Mouse (Mus musculus): ENCODE data around the gene Pilrb2. TPM values are rescaled to one million over a fixed set of nuclear protein-coding genes. Genes with fewer than 3 reads are reported as not detected.
A peak's percentile ranks its signal among the peaks of the same experiment; 100 is the strongest.
"Not testable (repeated sequence)": the region's sequence is repeated elsewhere in the genome, so short reads cannot be mapped to it uniquely, and the experiment has no call there.

The Pilrb2 gene
- polyA plus RNA-seq, 1 experiment from 2014 or later, result not detected

DNA sequence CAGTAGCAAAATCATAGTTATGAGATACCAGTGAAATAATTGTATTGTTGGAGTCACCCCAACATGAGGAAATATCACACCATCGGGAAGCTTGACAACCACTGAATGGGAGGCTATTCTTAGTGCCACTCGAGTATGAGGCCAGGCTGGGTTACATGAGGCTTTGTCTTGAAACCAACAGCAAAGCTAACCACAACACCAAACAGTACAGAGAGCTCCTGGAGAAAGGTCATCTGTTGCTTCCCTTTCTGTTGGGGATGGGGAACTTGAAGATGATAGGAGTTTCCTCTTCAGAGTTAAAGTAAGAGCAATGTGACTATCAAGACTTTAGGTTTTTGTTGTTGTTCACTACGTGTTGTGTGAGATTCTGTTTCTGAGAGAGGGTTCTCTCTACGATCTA is 11.3 kb upstream of the Pilrb2 start:
- DNase-seq (ENCODE audit: low spot score) (no peak), ATAC-seq (no peak)
- H3K27me3 ChIP-seq (replicated peaks; ENCODE audit: control insufficient read depth, insufficient read depth, low read length), result no peaks in the 10 kb centered on the region
- no peaks in the 10 kb centered on the region for H3K4me1 ChIP-seq (ENCODE audit: control insufficient read depth, insufficient read depth, low read length)
- WGBS, result 83% methylated on average over 4 of the region's 4 CpGs
- H3K9ac ChIP-seq (ENCODE audit: low read length), result no peak overlapping the region
- H3K36me3 ChIP-seq (ENCODE audit: control insufficient read depth, insufficient read depth, low read length), result no peaks in the 10 kb centered on the region
- no peak overlapping the region for H3K4me3 ChIP-seq (ENCODE audit: low read depth, low read length)
- H3K4me2 ChIP-seq (ENCODE audit: low read length), result no peak overlapping the region
- no peak overlapping the region for H3K27ac ChIP-seq (ENCODE audit: low read depth, low read length)
- H3K9me3 ChIP-seq (replicated peaks; ENCODE audit: control insufficient read depth, low read length), result no peaks in the 10 kb centered on the region

DNA sequence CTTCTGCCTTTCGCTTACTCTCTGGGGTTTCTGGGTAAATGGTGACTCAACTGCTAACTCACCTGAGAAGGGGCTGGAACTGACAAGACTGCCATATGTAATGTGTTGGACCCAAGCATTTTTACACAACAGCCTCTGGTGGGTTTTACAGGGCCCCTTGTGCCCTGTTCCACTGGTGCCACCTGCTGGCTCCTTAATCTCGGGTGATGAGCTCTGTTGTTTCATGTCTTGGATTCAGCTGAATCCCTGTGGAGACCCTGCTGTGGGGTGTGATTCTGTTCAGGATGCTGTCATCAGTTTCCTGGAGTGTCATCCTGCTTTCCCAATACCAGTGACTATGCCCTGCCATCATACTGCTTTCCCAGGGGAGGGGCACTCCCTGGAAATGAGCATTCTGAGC is 6.2 kb upstream of the Pilrb2 start:
- DNase-seq (ENCODE audit: low spot score), result peak; percentile 10
- ATAC-seq, result no peak
- no peaks in the 10 kb centered on the region for H3K9me3 ChIP-seq (replicated peaks; ENCODE audit: control insufficient read depth, low read length)

DNA sequence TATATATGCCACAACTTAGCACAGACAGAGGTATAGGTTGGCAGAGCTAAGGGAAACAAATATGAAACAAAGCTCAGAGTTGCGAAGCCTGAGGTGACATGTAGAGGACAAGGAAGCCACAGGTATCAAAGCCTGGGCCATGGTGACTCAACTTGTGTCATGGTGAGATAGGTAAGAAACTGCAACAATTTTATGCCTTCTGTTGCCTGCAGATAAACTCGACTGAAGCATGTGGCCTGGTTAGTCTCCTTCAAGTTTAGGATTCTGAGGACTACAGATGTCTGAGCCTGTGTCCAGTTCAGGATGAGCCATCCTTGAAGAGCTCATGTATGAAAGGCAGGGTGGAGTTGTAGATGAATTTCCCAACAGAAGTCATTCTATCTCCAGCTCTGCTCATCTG is 3.4 kb upstream of the Pilrb2 start:
- Histone ChIP-seq H3K4me3 (ENCODE audit: low read depth, low read length) (no peak overlapping the region), H3K9me3 (replicated peaks; ENCODE audit: control insufficient read depth, low read length) (no peaks in the 10 kb centered on the region), H3K27me3 (replicated peaks; ENCODE audit: control insufficient read depth, insufficient read depth, low read length) (no peaks in the 10 kb centered on the region), H3K27ac (ENCODE audit: low read depth, low read length) (no peak overlapping the region), H3K9ac (ENCODE audit: low read length) (no peak overlapping the region), H3K4me1 (ENCODE audit: control insufficient read depth, insufficient read depth, low read length) (no peaks in the 10 kb centered on the region), H3K36me3 (ENCODE audit: control insufficient read depth, insufficient read depth, low read length) (no peaks in the 10 kb centered on the region), H3K4me2 (ENCODE audit: low read length) (no peak overlapping the region)
- 86% methylated on average over 2 of the region's 2 CpGs for WGBS
- DNase-seq (ENCODE audit: low spot score), result no peak
- ATAC-seq, result no peak

More for the DNA sequence above, 6.2 kb upstream of the Pilrb2 start:
- Histone ChIP-seq H3K9ac (ENCODE audit: low read length) (no peak overlapping the region), H3K36me3 (ENCODE audit: control insufficient read depth, insufficient read depth, low read length) (no peaks in the 10 kb centered on the region), H3K4me3 (ENCODE audit: low read depth, low read length) (no peak overlapping the region), H3K4me2 (ENCODE audit: low read length) (no peak overlapping the region), H3K27ac (ENCODE audit: low read depth, low read length) (no peak overlapping the region), H3K27me3 (replicated peaks; ENCODE audit: control insufficient read depth, insufficient read depth, low read length) (no peaks in the 10 kb centered on the region), H3K4me1 (ENCODE audit: control insufficient read depth, insufficient read depth, low read length) (no peaks in the 10 kb centered on the region)
- 59% methylated on average over 2 of the region's 2 CpGs for WGBS

DNA sequence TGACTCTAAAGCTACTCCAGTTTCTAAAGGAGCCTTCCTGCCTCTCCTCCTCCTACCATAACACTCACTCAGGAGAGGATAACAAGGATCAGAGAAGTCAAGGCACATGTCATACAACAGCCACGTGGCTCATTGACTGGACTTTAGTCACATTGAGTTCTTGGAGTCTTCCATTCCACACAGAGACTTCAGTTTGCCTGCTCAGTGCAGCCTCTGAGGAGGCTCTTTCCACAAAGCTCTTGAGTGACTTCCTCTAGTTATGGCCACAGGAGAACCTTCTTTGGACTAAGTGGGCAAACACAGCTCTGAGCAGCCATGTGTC is 727 bp upstream of the Pilrb2 start:
- DNase-seq (ENCODE audit: low spot score); H3K36me3 ChIP-seq (ENCODE audit: control insufficient read depth, insufficient read depth, low read length); H3K4me2 ChIP-seq (ENCODE audit: low read length); H3K4me1 ChIP-seq (ENCODE audit: control insufficient read depth, insufficient read depth, low read length); H3K9ac ChIP-seq (ENCODE audit: low read length); H3K9me3 ChIP-seq (replicated peaks; ENCODE audit: control insufficient read depth, low read length); ATAC-seq; H3K27ac ChIP-seq (ENCODE audit: low read depth, low read length); H3K4me3 ChIP-seq (ENCODE audit: low read depth, low read length); H3K27me3 ChIP-seq (replicated peaks; ENCODE audit: control insufficient read depth, insufficient read depth, low read length): not testable (repeated sequence)
- 24% methylated on average over 1 of the region's 1 CpGs for WGBS

DNA sequence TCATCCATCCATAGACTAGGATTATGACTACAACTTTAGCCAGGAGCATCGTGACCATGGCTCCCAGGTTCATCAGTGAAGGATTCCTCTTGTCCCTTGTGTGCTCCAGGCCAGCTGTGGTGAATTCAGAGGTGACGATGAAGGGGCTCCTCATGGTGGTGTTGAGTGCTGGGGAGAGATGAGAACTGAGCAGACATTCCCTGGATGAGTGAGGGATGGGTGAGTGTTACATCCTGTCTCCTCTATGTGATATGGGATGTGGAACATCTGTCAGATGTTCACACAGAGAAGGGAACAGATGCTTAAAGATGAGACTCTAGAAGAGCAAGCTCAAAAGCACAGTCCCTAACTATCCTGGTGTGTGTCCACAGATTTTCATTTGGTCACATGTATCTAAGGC is 3.0 kb downstream of the Pilrb2 start:
- H3K9ac ChIP-seq (ENCODE audit: low read length); H3K27ac ChIP-seq (ENCODE audit: low read depth, low read length); ATAC-seq; H3K4me1 ChIP-seq (ENCODE audit: control insufficient read depth, insufficient read depth, low read length); H3K27me3 ChIP-seq (replicated peaks; ENCODE audit: control insufficient read depth, insufficient read depth, low read length); H3K4me2 ChIP-seq (ENCODE audit: low read length); H3K9me3 ChIP-seq (replicated peaks; ENCODE audit: control insufficient read depth, low read length); DNase-seq (ENCODE audit: low spot score); H3K4me3 ChIP-seq (ENCODE audit: low read depth, low read length); H3K36me3 ChIP-seq (ENCODE audit: control insufficient read depth, insufficient read depth, low read length): not testable (repeated sequence)
- WGBS, result 77% methylated on average over 2 of the region's 2 CpGs

DNA sequence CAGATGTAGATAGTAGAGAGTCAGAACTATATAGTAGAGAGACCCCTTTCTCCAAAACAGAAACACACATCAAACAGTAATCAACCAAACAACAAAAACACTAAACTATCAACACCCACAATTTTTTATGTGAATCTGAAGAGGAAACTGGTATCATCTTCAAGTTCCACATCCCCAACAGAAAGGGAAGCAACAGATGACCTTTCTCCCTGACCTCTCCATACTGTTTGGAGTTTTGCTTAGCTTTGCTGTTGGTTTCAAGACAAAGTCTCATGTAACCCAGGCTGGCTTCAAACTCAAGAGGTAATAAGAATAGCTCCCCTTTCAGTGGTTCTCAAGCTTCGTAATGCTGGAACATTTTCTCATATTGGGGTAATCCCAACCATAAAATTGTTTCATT is 7.6 kb downstream of the Pilrb2 start:
- H3K27me3 ChIP-seq (replicated peaks; ENCODE audit: control insufficient read depth, insufficient read depth, low read length); DNase-seq (ENCODE audit: low spot score); ATAC-seq; H3K9ac ChIP-seq (ENCODE audit: low read length); H3K9me3 ChIP-seq (replicated peaks; ENCODE audit: control insufficient read depth, low read length); H3K4me1 ChIP-seq (ENCODE audit: control insufficient read depth, insufficient read depth, low read length); H3K36me3 ChIP-seq (ENCODE audit: control insufficient read depth, insufficient read depth, low read length); H3K4me3 ChIP-seq (ENCODE audit: low read depth, low read length); H3K27ac ChIP-seq (ENCODE audit: low read depth, low read length); H3K4me2 ChIP-seq (ENCODE audit: low read length): not testable (repeated sequence)
- whole genome bisulfite sequencing, result 92% methylated on average over 1 of the region's 1 CpGs

DNA sequence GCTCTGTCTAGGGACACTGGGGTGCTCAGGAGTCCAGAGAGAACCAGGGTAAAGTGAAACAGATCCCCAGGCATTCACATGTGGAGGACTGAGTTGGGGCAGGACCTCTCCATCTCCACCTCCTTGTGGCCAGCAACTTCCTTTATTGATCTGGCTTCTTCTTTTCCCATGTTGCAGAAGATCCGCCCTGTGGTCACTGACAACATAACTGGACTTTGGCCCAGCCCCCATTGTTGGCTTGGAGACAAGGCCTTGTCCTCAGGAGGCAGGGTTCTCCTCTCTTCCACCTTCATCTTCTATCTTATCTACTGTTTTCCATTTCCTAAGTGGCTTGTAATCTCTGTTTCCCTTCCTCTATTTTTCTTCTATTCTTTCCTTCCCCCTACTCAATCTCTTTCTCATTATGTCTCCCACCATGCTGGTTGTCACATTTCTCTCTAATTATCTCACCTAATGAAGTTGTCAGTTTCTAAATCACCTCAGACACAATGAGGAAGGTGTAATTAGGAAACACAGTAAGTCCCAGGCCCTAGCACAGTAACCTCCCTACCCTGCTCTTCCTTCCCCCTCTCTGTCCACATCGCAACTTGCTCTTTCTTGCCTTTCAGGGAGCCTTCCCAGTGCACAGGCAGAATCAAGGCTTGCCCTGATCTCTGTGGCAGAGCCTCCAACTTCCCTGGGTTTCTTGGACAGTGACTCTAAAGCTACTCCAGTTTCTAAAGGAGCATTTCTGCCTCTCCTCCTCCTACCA is 13.5 kb downstream of the Pilrb2 start, which contains the start of gene Pilrb1:
Pilrb1 (minus strand) TSS at position 147 of the 751 bp plus-strand sequence.
- ATAC-seq; H3K4me3 ChIP-seq (ENCODE audit: low read depth, low read length); H3K4me1 ChIP-seq (ENCODE audit: control insufficient read depth, insufficient read depth, low read length); H3K27ac ChIP-seq (ENCODE audit: low read depth, low read length); H3K36me3 ChIP-seq (ENCODE audit: control insufficient read depth, insufficient read depth, low read length); H3K27me3 ChIP-seq (replicated peaks; ENCODE audit: control insufficient read depth, insufficient read depth, low read length); DNase-seq (ENCODE audit: low spot score); H3K4me2 ChIP-seq (ENCODE audit: low read length); H3K9ac ChIP-seq (ENCODE audit: low read length); H3K9me3 ChIP-seq (replicated peaks; ENCODE audit: control insufficient read depth, low read length): not testable (repeated sequence)
- WGBS, result 73% methylated on average over 2 of the region's 2 CpGs

DNA sequence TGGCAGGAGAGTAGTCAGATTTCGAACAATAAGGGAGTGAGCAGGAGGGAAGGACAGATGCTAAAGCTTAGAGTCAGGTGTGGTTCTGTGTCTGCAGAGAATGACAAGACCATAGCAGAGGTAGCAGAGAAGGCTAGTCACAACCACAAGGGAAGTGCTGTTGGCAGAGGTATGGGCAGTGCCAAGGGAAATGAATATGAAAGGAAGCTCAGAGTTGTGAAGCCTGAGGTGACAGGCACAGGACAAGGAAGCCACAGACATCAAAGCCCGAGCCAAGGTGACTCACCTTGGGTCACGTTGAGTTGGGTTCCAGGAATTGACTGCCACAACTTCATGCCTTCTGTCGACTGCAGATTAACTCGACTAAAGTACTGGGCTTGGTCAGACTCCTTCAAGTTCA is 14.7 kb downstream of the Pilrb2 start:
- H3K9ac ChIP-seq (ENCODE audit: low read length); ATAC-seq; H3K4me3 ChIP-seq (ENCODE audit: low read depth, low read length); H3K9me3 ChIP-seq (replicated peaks; ENCODE audit: control insufficient read depth, low read length); H3K27me3 ChIP-seq (replicated peaks; ENCODE audit: control insufficient read depth, insufficient read depth, low read length); H3K36me3 ChIP-seq (ENCODE audit: control insufficient read depth, insufficient read depth, low read length); H3K4me1 ChIP-seq (ENCODE audit: control insufficient read depth, insufficient read depth, low read length); H3K27ac ChIP-seq (ENCODE audit: low read depth, low read length); DNase-seq (ENCODE audit: low spot score); H3K4me2 ChIP-seq (ENCODE audit: low read length): not testable (repeated sequence)
- WGBS, result 80% methylated on average over 4 of the region's 5 CpGs

DNA sequence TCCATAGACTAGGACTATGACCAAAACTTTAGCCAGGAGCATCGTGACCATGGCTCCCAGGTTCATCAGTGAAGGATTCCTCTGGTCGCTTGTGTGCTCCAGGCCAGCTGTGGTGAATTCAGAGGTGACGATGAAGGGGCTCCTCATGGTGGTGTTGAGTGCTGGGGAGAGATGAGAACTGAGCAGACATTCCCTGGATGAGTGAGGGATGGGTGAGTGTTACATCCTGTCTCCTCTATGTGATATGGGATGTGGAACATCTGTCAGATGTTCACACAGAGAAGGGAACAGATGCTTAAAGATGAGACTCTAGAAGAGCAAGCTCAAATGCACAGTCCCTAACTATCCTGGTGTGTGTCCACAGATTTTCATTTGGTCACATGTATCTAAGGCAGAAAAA is 16.7 kb downstream of the Pilrb2 start:
- H3K4me1 ChIP-seq (ENCODE audit: control insufficient read depth, insufficient read depth, low read length); ATAC-seq; H3K4me3 ChIP-seq (ENCODE audit: low read depth, low read length); H3K4me2 ChIP-seq (ENCODE audit: low read length); H3K27ac ChIP-seq (ENCODE audit: low read depth, low read length); DNase-seq (ENCODE audit: low spot score); H3K9ac ChIP-seq (ENCODE audit: low read length); H3K36me3 ChIP-seq (ENCODE audit: control insufficient read depth, insufficient read depth, low read length); H3K27me3 ChIP-seq (replicated peaks; ENCODE audit: control insufficient read depth, insufficient read depth, low read length); H3K9me3 ChIP-seq (replicated peaks; ENCODE audit: control insufficient read depth, low read length): not testable (repeated sequence)
- WGBS, result 80% methylated on average over 3 of the region's 3 CpGs

Measured in forebrain, embryonic 14.5 days (tissue).